Mouse (Mus musculus): ENCODE results near the gene Gpr19. TPM values are rescaled to one million over a fixed set of nuclear protein-coding genes. Genes with fewer than 3 reads are reported as not detected.

The Gpr19 gene
- total and polyA plus RNA-seq, 2 experiments from 2014 or later: 9.4 to 13.4 TPM

GRCm38 (mm10) chr6:134922511-134923195, 24.3 kb upstream of the Gpr19 start:
- Histone ChIP-seq H3K9ac (replicated peaks; ENCODE audit: low read depth, low read length) (peak overlapping the region; percentile 98), H3K36me3 (replicated peaks; ENCODE audit: control insufficient read depth, insufficient read depth, low read length) (0 out of 2 replicates have a peak, but pooled peaks cover 14% of the 10 kb centered on the region), H3K4me3 (ENCODE audit: low read depth, low read length) (peak overlapping the region; percentile 97), H3K9me3 (replicated peaks; ENCODE audit: control insufficient read depth, low read length) (no peaks in the 10 kb centered on the region), H3K4me2 (ENCODE audit: low read depth, low read length) (peak overlapping the region; percentile 89), H3K4me1 (ENCODE audit: control insufficient read depth, insufficient read depth) (peaks cover 16% of the 10 kb centered on the region; the same call in 1 of the 2 replicates), H3K27me3 (ENCODE audit: control insufficient read depth, insufficient read depth, low read length) (no peaks in the 10 kb centered on the region), H3K27ac (ENCODE audit: low read depth) (peak overlapping the region; percentile 98)
- WGBS: 13% methylated on average over 9 of the region's 9 CpGs
- TF ChIP-seq CTCF (IDR thresholded peaks at IDR 0.05; ENCODE audit: low read depth) (no peak), EP300 (IDR thresholded peaks at IDR 0.05; ENCODE audit: low read depth) (no peak)
- DNase-seq (ENCODE audit: low spot score) (no peak), ATAC-seq (ENCODE audit: insufficient read depth, low read depth) (no peak)

GRCm38 (mm10) chr6:134921695-134922510, 23.5 kb upstream of the Gpr19 start:
- no peak for TF ChIP-seq EP300 (IDR thresholded peaks at IDR 0.05; ENCODE audit: low read depth)
- TF ChIP-seq CTCF (IDR thresholded peaks at IDR 0.05; ENCODE audit: low read depth): no peak
- peak overlapping the region; percentile 98 for H3K9ac ChIP-seq (replicated peaks; ENCODE audit: low read depth, low read length)
- H3K4me1 ChIP-seq (ENCODE audit: control insufficient read depth, insufficient read depth): peaks cover 16% of the 10 kb centered on the region; the same call in 1 of the 2 replicates
- peak overlapping the region; percentile 89 for H3K4me2 ChIP-seq (ENCODE audit: low read depth, low read length)
- H3K9me3 ChIP-seq (replicated peaks; ENCODE audit: control insufficient read depth, low read length): no peaks in the 10 kb centered on the region
- ATAC-seq (ENCODE audit: insufficient read depth, low read depth) (no peak), DNase-seq (ENCODE audit: low spot score) (no peak)
- WGBS: 6% methylated on average over 20 of the region's 20 CpGs
- peak overlapping the region; percentile 97 for H3K4me3 ChIP-seq (ENCODE audit: low read depth, low read length)
- 0 out of 2 replicates have a peak, but pooled peaks cover 14% of the 10 kb centered on the region for H3K36me3 ChIP-seq (replicated peaks; ENCODE audit: control insufficient read depth, insufficient read depth, low read length)
- H3K27me3 ChIP-seq (ENCODE audit: control insufficient read depth, insufficient read depth, low read length): no peaks in the 10 kb centered on the region
- H3K27ac ChIP-seq (ENCODE audit: low read depth): peak overlapping the region; percentile 98

- DNase-seq (ENCODE audit: low spot score): peak; percentile 52
Observed at GRCm38 (mm10) chr6:134921014-134921694, 22.8 kb upstream of the Gpr19 start.

GRCm38 (mm10) chr6:134920190-134921013, 22.0 kb upstream of the Gpr19 start, which contains the start of gene Cdkn1b:
Cdkn1b (plus strand) TSS chr6:134920401.
- H3K4me2 ChIP-seq (ENCODE audit: low read depth, low read length): peak within 1 kb of the TSS; percentile 89
- H3K27ac ChIP-seq (ENCODE audit: low read depth): peak within 1 kb of the TSS; percentile 98
- ATAC-seq (ENCODE audit: insufficient read depth, low read depth) (peak; percentile 92), DNase-seq (ENCODE audit: low spot score) (peak; percentile 97)
- WGBS: under 1% methylated on average over 76 of the region's 77 CpGs
- peak within 1 kb of the TSS; percentile 97 for H3K4me3 ChIP-seq (ENCODE audit: low read depth, low read length)
- no peaks in the 10 kb centered on the region for H3K27me3 ChIP-seq (ENCODE audit: control insufficient read depth, insufficient read depth, low read length)
- H3K4me1 ChIP-seq (ENCODE audit: control insufficient read depth, insufficient read depth): peaks cover 16% of the 10 kb centered on the region; the same call in 1 of the 2 replicates
- H3K36me3 ChIP-seq (replicated peaks; ENCODE audit: control insufficient read depth, insufficient read depth, low read length): 0 out of 2 replicates have a peak, but pooled peaks cover 14% of the 10 kb centered on the region
- peak within 1 kb of the TSS; percentile 98 for H3K9ac ChIP-seq (replicated peaks; ENCODE audit: low read depth, low read length)
- no peak for TF ChIP-seq CTCF (IDR thresholded peaks at IDR 0.05; ENCODE audit: low read depth)
- TF ChIP-seq EP300 (IDR thresholded peaks at IDR 0.05; ENCODE audit: low read depth): no peak; the same call in 1 of the 2 replicates
- H3K9me3 ChIP-seq (replicated peaks; ENCODE audit: control insufficient read depth, low read length): no peaks in the 10 kb centered on the region

More at GRCm38 (mm10) chr6:134921014-134921694, 22.8 kb upstream of the Gpr19 start:
- H3K36me3 ChIP-seq (replicated peaks; ENCODE audit: control insufficient read depth, insufficient read depth, low read length): 0 out of 2 replicates have a peak, but pooled peaks cover 14% of the 10 kb centered on the region
- H3K4me3 ChIP-seq (ENCODE audit: low read depth, low read length): peak overlapping the region; percentile 97
- peaks cover 16% of the 10 kb centered on the region; the same call in 1 of the 2 replicates for H3K4me1 ChIP-seq (ENCODE audit: control insufficient read depth, insufficient read depth)
- H3K9ac ChIP-seq (replicated peaks; ENCODE audit: low read depth, low read length): peak overlapping the region; percentile 98
- peak overlapping the region; percentile 89 for H3K4me2 ChIP-seq (ENCODE audit: low read depth, low read length)
- H3K27ac ChIP-seq (ENCODE audit: low read depth): peak overlapping the region; percentile 98
- no peak for TF ChIP-seq CTCF (IDR thresholded peaks at IDR 0.05; ENCODE audit: low read depth)
- under 1% methylated on average over 32 of the region's 32 CpGs for WGBS
- H3K9me3 ChIP-seq (replicated peaks; ENCODE audit: control insufficient read depth, low read length): no peaks in the 10 kb centered on the region
- no peaks in the 10 kb centered on the region for H3K27me3 ChIP-seq (ENCODE audit: control insufficient read depth, insufficient read depth, low read length)
- no peak for ATAC-seq (ENCODE audit: insufficient read depth, low read depth)

Measured in heart, postnatal 0 days (tissue).